Mouse (Mus musculus) kidney, adult 2 months (tissue): ENCODE measurements around the gene Ttc7b.

ENCODE experiments used
- CTCF ChIP-seq: fragments of 200-500 bp; conservative IDR thresholded peaks from 2 replicates; pipeline ENCODE4 v1.5.1; 2011; ENCODE audit warnings: low read depth, mild to moderate bottlenecking, control low read depth, low read length, moderate library complexity, mixed read lengths; ENCODE audit not compliant: insufficient read depth, insufficient read length
- POLR2A ChIP-seq: fragments of 200-500 bp; IDR thresholded peaks from one replicate; pipeline ENCODE4 v1.6.1; 2011; ENCODE audit warnings: low read depth, low read length, control low read depth

GRCm38 (mm10) chr12:100567627-100568026 is 47.0 kb upstream of the Ttc7b start:
- TF ChIP-seq POLR2A (no peak), CTCF (no peak)
